Mouse (Mus musculus): Measurements from ENCODE around the gene Ddx42. TPM values are rescaled to one million over a fixed set of nuclear protein-coding genes. Genes with fewer than 3 reads are reported as not detected.
"Not testable (repeated sequence)": the region's sequence is repeated elsewhere in the genome, so short reads cannot be mapped to it uniquely, and the experiment has no call there.

The Ddx42 gene
- polyA plus RNA-seq, 1 experiment, result 5.2 TPM

GRCm38 (mm10) chr11:106192657-106193370, 23.9 kb upstream of the Ddx42 start:
- H3K4me1 ChIP-seq (ENCODE audit: control insufficient read depth, insufficient read depth, insufficient read length, low read length), result no peaks in the 10 kb centered on the region
- H3K27ac ChIP-seq (ENCODE audit: insufficient read depth, low read depth, low read length), result peak overlapping the region; percentile 72
- peak overlapping the region; percentile 83 for H3K4me3 ChIP-seq (ENCODE audit: low read depth, low read length)
- 0 out of 2 replicates have a peak, but pooled peaks cover under 1% of the 10 kb centered on the region for H3K36me3 ChIP-seq (ENCODE audit: control insufficient read depth, insufficient read depth, low read length)
- TF ChIP-seq CTCF (IDR thresholded peaks at IDR 0.05; ENCODE audit: extremely low read depth, insufficient read length, insufficient replicate concordance, low read depth, low read length) (0 out of 2 replicates have a peak, but pooled peaks have one; percentile 6), POLR2A (IDR thresholded peaks at IDR 0.05; ENCODE audit: low read depth, low read length) (no peak)
- 4% methylated on average over 19 of the region's 19 CpGs for WGBS
- H3K27me3 ChIP-seq (ENCODE audit: control insufficient read depth, insufficient read depth, low read length), result no peaks in the 10 kb centered on the region

- Histone ChIP-seq H3K4me1 (ENCODE audit: control insufficient read depth, insufficient read depth, insufficient read length, low read length) (no peaks in the 10 kb centered on the region), H3K36me3 (ENCODE audit: control insufficient read depth, insufficient read depth, low read length) (0 out of 2 replicates have a peak, but pooled peaks cover 3% of the 10 kb centered on the region), H3K27me3 (ENCODE audit: control insufficient read depth, insufficient read depth, low read length) (no peaks in the 10 kb centered on the region), H3K4me3 (ENCODE audit: low read depth, low read length) (peak overlapping the region; percentile 83), H3K27ac (ENCODE audit: insufficient read depth, low read depth, low read length) (peak overlapping the region; percentile 72)
- TF ChIP-seq CTCF (IDR thresholded peaks at IDR 0.05; ENCODE audit: extremely low read depth, insufficient read length, insufficient replicate concordance, low read depth, low read length) (no peak), POLR2A (IDR thresholded peaks at IDR 0.05; ENCODE audit: low read depth, low read length) (peak; percentile 75)
- under 1% methylated on average over 44 of the region's 44 CpGs for WGBS
These were observed 23.2 kb upstream of the Ddx42 start for GRCm38 (mm10) chr11:106193371-106194154.

GRCm38 (mm10) chr11:106194155-106194541, 22.6 kb upstream of the Ddx42 start:
- Histone ChIP-seq H3K27me3 (ENCODE audit: control insufficient read depth, insufficient read depth, low read length) (no peaks in the 10 kb centered on the region), H3K27ac (ENCODE audit: insufficient read depth, low read depth, low read length) (peak overlapping the region; percentile 67), H3K4me3 (ENCODE audit: low read depth, low read length) (peak overlapping the region; percentile 60), H3K4me1 (ENCODE audit: control insufficient read depth, insufficient read depth, insufficient read length, low read length) (no peaks in the 10 kb centered on the region), H3K36me3 (ENCODE audit: control insufficient read depth, insufficient read depth, low read length) (0 out of 2 replicates have a peak, but pooled peaks cover 3% of the 10 kb centered on the region)
- TF ChIP-seq CTCF (IDR thresholded peaks at IDR 0.05; ENCODE audit: extremely low read depth, insufficient read length, insufficient replicate concordance, low read depth, low read length) (no peak), POLR2A (IDR thresholded peaks at IDR 0.05; ENCODE audit: low read depth, low read length) (no peak)
- WGBS, result 26% methylated on average over 3 of the region's 3 CpGs

DNA sequence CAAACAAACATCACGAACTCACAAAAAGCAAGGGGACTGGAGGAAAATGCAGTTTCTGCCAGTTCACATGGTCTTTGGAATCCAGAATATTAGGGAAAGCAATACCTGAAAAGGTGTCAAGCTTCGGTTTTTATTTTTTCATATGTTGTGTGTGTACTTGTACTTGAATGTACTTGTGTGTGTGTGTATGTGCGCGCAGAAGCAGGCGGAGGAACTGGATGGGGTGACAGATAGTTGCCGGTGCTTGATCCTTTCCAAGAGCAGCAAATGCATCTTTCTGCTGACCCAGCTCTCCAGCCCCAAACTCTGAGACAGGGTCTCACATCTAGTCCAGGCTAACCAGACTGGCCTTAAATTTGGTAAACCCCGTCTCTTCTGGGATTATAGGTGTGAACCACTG, 21.8 kb upstream of the Ddx42 start:
- Histone ChIP-seq H3K36me3 (ENCODE audit: control insufficient read depth, insufficient read depth, low read length) (0 out of 2 replicates have a peak, but pooled peaks cover 3% of the 10 kb centered on the region), H3K4me1 (ENCODE audit: control insufficient read depth, insufficient read depth, insufficient read length, low read length) (no peaks in the 10 kb centered on the region), H3K27ac (ENCODE audit: insufficient read depth, low read depth, low read length) (no peak overlapping the region), H3K27me3 (ENCODE audit: control insufficient read depth, insufficient read depth, low read length) (no peaks in the 10 kb centered on the region), H3K4me3 (ENCODE audit: low read depth, low read length) (no peak overlapping the region)
- TF ChIP-seq POLR2A (IDR thresholded peaks at IDR 0.05; ENCODE audit: low read depth, low read length) (no peak), CTCF (IDR thresholded peaks at IDR 0.05; ENCODE audit: extremely low read depth, insufficient read length, insufficient replicate concordance, low read depth, low read length) (no peak)
- WGBS, result 88% methylated on average over 7 of the region's 7 CpGs

- Histone ChIP-seq H3K4me3 (ENCODE audit: low read depth, low read length) (no peak overlapping the region), H3K27ac (ENCODE audit: insufficient read depth, low read depth, low read length) (no peak overlapping the region), H3K27me3 (ENCODE audit: control insufficient read depth, insufficient read depth, low read length) (no peaks in the 10 kb centered on the region), H3K36me3 (ENCODE audit: control insufficient read depth, insufficient read depth, low read length) (0 out of 2 replicates have a peak, but pooled peaks cover 3% of the 10 kb centered on the region), H3K4me1 (ENCODE audit: control insufficient read depth, insufficient read depth, insufficient read length, low read length) (no peaks in the 10 kb centered on the region)
- TF ChIP-seq POLR2A (IDR thresholded peaks at IDR 0.05; ENCODE audit: low read depth, low read length) (no peak), CTCF (IDR thresholded peaks at IDR 0.05; ENCODE audit: extremely low read depth, insufficient read length, insufficient replicate concordance, low read depth, low read length) (no peak)
These were observed 21.4 kb upstream of the Ddx42 start for GRCm38 (mm10) chr11:106195341-106195740.

DNA sequence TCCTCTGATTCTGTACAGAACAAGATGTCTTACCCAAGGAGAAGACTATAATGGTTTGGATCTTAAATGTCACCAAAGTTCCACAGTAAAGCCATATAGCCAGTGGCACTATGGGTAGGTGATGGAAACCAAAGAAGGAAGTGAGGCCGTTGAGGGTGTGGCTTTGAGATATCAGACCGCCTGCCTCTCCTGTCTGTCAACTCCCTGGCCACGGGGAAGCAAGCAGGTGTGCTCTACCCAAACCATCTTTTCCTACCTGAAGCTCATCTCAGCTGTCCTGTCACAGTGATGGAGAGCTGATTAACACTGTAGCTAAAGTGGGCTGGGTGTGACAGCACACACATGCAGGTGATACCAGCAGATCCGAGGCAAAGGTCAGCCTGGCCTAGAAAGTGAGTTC, 18.4 kb upstream of the Ddx42 start:
- 32% methylated on average over 4 of the region's 4 CpGs for WGBS

DNA sequence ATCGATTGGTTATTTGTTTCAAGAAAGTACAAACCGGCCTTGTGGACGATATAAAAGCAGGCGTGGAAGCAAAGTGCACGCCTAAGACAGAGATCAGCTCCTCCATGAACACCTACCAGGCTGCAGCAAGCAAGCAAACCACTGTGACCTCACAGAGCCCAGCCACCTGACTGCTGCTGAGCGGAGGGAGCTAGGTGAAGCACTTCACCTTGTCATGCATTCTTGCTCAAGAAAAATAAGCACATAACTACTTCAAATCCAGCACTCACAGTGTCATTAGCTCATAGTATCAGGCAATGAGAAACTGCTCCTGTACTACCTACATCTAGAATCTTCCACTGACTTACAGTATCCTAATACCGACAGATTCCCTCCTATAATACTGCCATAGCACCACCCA, 16.7 kb upstream of the Ddx42 start:
- H3K4me1 ChIP-seq (ENCODE audit: control insufficient read depth, insufficient read depth, insufficient read length, low read length); H3K4me3 ChIP-seq (ENCODE audit: low read depth, low read length); H3K27me3 ChIP-seq (ENCODE audit: control insufficient read depth, insufficient read depth, low read length); H3K27ac ChIP-seq (ENCODE audit: insufficient read depth, low read depth, low read length): not testable (repeated sequence)
- WGBS, result 89% methylated on average over 7 of the region's 7 CpGs
- peaks cover 36% of the 10 kb centered on the region for H3K36me3 ChIP-seq (ENCODE audit: control insufficient read depth, insufficient read depth, low read length)

More for the DNA sequence above, 18.4 kb upstream of the Ddx42 start:
- Histone ChIP-seq H3K4me3 (ENCODE audit: low read depth, low read length) (no peak overlapping the region), H3K27me3 (ENCODE audit: control insufficient read depth, insufficient read depth, low read length) (no peaks in the 10 kb centered on the region), H3K4me1 (ENCODE audit: control insufficient read depth, insufficient read depth, insufficient read length, low read length) (no peaks in the 10 kb centered on the region), H3K36me3 (ENCODE audit: control insufficient read depth, insufficient read depth, low read length) (peaks cover 24% of the 10 kb centered on the region), H3K27ac (ENCODE audit: insufficient read depth, low read depth, low read length) (no peak overlapping the region)
- TF ChIP-seq POLR2A (IDR thresholded peaks at IDR 0.05; ENCODE audit: low read depth, low read length), result no peak
- no peak for TF ChIP-seq CTCF (IDR thresholded peaks at IDR 0.05; ENCODE audit: extremely low read depth, insufficient read length, insufficient replicate concordance, low read depth, low read length)
